Mouse (Mus musculus): ENCODE data around the gene Nek2.
A peak's percentile ranks its signal among the peaks of the same experiment; 100 is the strongest.

Gene Nek2

GRCm38 (mm10) chr1:191821326-191822091 lies at the start of gene Nek2:
TSS of gene Nek2 (plus strand) at chr1:191821444.
- peak; percentile 98 to 100 for DNase-seq (ENCODE audit: low spot score in 2 of 2)

- peak in 1 of 2 experiments; percentile 23 for DNase-seq (ENCODE audit: low spot score in 2 of 2)
These were observed 47.1 kb upstream of the Nek2 start for GRCm38 (mm10) chr1:191774106-191774505.

- DNase-seq (ENCODE audit: low spot score in 2 of 2), result no peak
These were observed 46.1 kb upstream of the Nek2 start for GRCm38 (mm10) chr1:191775116-191775515.

- DNase-seq (ENCODE audit: low spot score in 2 of 2), result no peak
These were observed 43.7 kb upstream of the Nek2 start for GRCm38 (mm10) chr1:191777521-191777920.

- no peak for DNase-seq (ENCODE audit: low spot score in 2 of 2)
These were observed 40.8 kb upstream of the Nek2 start for GRCm38 (mm10) chr1:191780470-191780869.

GRCm38 (mm10) chr1:191785108-191785507 lies 36.1 kb upstream of the Nek2 start:
- DNase-seq (ENCODE audit: low spot score in 2 of 2), result no peak

- no peak for DNase-seq (ENCODE audit: low spot score in 2 of 2)
These were observed 35.0 kb upstream of the Nek2 start for GRCm38 (mm10) chr1:191786255-191786654.

- DNase-seq (ENCODE audit: low spot score in 2 of 2), result no peak
These were observed 33.9 kb upstream of the Nek2 start for GRCm38 (mm10) chr1:191787379-191787778.

GRCm38 (mm10) chr1:191792991-191793390 lies 28.3 kb upstream of the Nek2 start:
- DNase-seq (ENCODE audit: low spot score in 2 of 2), result no peak

- DNase-seq (ENCODE audit: low spot score in 2 of 2), result no peak
These were observed 27.2 kb upstream of the Nek2 start for GRCm38 (mm10) chr1:191793888-191794532.

GRCm38 (mm10) chr1:191796238-191796896 lies 24.9 kb upstream of the Nek2 start:
- peak in 1 of 2 experiments; percentile 14 for DNase-seq (ENCODE audit: low spot score in 2 of 2)

- no peak for DNase-seq (ENCODE audit: low spot score in 2 of 2)
These were observed 19.0 kb upstream of the Nek2 start for GRCm38 (mm10) chr1:191802093-191802819.

GRCm38 (mm10) chr1:191802820-191803655 lies 18.2 kb upstream of the Nek2 start:
- peak; percentile 52 to 58 for DNase-seq (ENCODE audit: low spot score in 2 of 2)

GRCm38 (mm10) chr1:191804747-191805146 lies 16.5 kb upstream of the Nek2 start:
- no peak for DNase-seq (ENCODE audit: low spot score in 2 of 2)

GRCm38 (mm10) chr1:191805788-191806187 lies 15.5 kb upstream of the Nek2 start:
- no peak for DNase-seq (ENCODE audit: low spot score in 2 of 2)

GRCm38 (mm10) chr1:191806740-191807139 lies 14.5 kb upstream of the Nek2 start:
- DNase-seq (ENCODE audit: low spot score in 2 of 2), result no peak

GRCm38 (mm10) chr1:191807979-191808378 lies 13.3 kb upstream of the Nek2 start:
- no peak for DNase-seq (ENCODE audit: low spot score in 2 of 2)

- peak; percentile 36 to 47 for DNase-seq (ENCODE audit: low spot score in 2 of 2)
These were observed 12.5 kb upstream of the Nek2 start for GRCm38 (mm10) chr1:191808688-191809223.

- DNase-seq (ENCODE audit: low spot score in 2 of 2), result no peak
These were observed 9.5 kb upstream of the Nek2 start for GRCm38 (mm10) chr1:191811774-191812173.

- no peak for DNase-seq (ENCODE audit: low spot score in 2 of 2)
These were observed 8.1 kb upstream of the Nek2 start for GRCm38 (mm10) chr1:191812949-191813691.
